Mouse (Mus musculus) E14TG2a.4 (cell line): ENCODE data around the gene Pycr1.

Source experiments
- H3K27me3 ChIP-seq: 2 replicates; pipeline ENCODE4 v1.6.1; 2014; ENCODE audit warnings: low read length, control low read depth; ENCODE audit not compliant: insufficient read depth
- H3K36me3 ChIP-seq: 2 replicates; pipeline ENCODE4 v1.6.1; 2014; ENCODE audit warnings: low read length, control low read depth; ENCODE audit not compliant: insufficient read depth
- H3K4me1 ChIP-seq: replicated peaks from 2 replicates; pipeline ENCODE4 v1.6.1; 2014; ENCODE audit warnings: low read depth, low read length, control low read depth
- H3K4me3 ChIP-seq: replicated peaks from 2 replicates; pipeline ENCODE4 v1.5.1; 2014; ENCODE audit warnings: mild to moderate bottlenecking, low read length
- H3K9me3 ChIP-seq: 2 replicates; pipeline ENCODE4 v1.6.1; 2014; ENCODE audit warnings: low read length, control low read depth
- CTCF ChIP-seq: conservative IDR thresholded peaks from 2 replicates; pipeline ENCODE4 v1.5.1; 2014; ENCODE audit warnings: low read length
- NANOG ChIP-seq: IDR thresholded peaks from 2 replicates; pipeline ENCODE4 v1.6.1; 2014; ENCODE audit warnings: borderline replicate concordance, low read length, mixed read lengths
- POU5F1 ChIP-seq: IDR thresholded peaks from 2 replicates; pipeline ENCODE4 v1.6.1; 2014; ENCODE audit warnings: low read length, borderline replicate concordance

Pycr1 gene

GRCm38 (mm10) chr11:120608241-120609034 is 35.1 kb downstream of the Pycr1 start, which contains the start of gene Npb:
Gene Npb (plus strand): TSS chr11:120608477.
- no peaks in the 10 kb centered on the region for H3K9me3 ChIP-seq

GRCm38 (mm10) chr11:120606764-120607163 is 36.8 kb downstream of the Pycr1 start:
- 0 out of 2 replicates have a peak, but pooled peaks cover 2% of the 10 kb centered on the region for H3K27me3 ChIP-seq
- TF ChIP-seq POU5F1, result no peak
- no peak for TF ChIP-seq NANOG
- no peak for TF ChIP-seq CTCF
- H3K36me3 ChIP-seq, result peaks cover 79% of the 10 kb centered on the region
- H3K4me1 ChIP-seq, result peaks cover 63% of the 10 kb centered on the region
- no peaks in the 10 kb centered on the region for H3K9me3 ChIP-seq
- H3K4me3 ChIP-seq, result 0 out of 2 replicates have a peak overlapping the region, but pooled peaks have one; percentile 13

More at GRCm38 (mm10) chr11:120608241-120609034, 35.1 kb downstream of the Pycr1 start, which contains the start of gene Npb:
- peaks cover 79% of the 10 kb centered on the region for H3K36me3 ChIP-seq
- H3K4me3 ChIP-seq, result peak within 1 kb of the TSS; percentile 72
- peaks cover 73% of the 10 kb centered on the region for H3K4me1 ChIP-seq
- 0 out of 2 replicates have a peak, but pooled peaks cover 2% of the 10 kb centered on the region for H3K27me3 ChIP-seq
- no peak for TF ChIP-seq POU5F1
- no peak for TF ChIP-seq CTCF
- no peak for TF ChIP-seq NANOG

GRCm38 (mm10) chr11:120605667-120606066 is 37.9 kb downstream of the Pycr1 start:
- H3K36me3 ChIP-seq, result peaks cover 78% of the 10 kb centered on the region
- TF ChIP-seq POU5F1 (no peak), NANOG (no peak), CTCF (no peak)
- 0 out of 2 replicates have a peak, but pooled peaks cover 2% of the 10 kb centered on the region for H3K27me3 ChIP-seq
- no peaks in the 10 kb centered on the region for H3K9me3 ChIP-seq
- H3K4me1 ChIP-seq, result peaks cover 54% of the 10 kb centered on the region
- no peak overlapping the region for H3K4me3 ChIP-seq

GRCm38 (mm10) chr11:120603545-120603944 is 40.0 kb downstream of the Pycr1 start:
- TF ChIP-seq POU5F1 (no peak), NANOG (no peak), CTCF (no peak)
- 0 out of 2 replicates have a peak, but pooled peaks cover 2% of the 10 kb centered on the region for H3K27me3 ChIP-seq
- peaks cover 81% of the 10 kb centered on the region for H3K36me3 ChIP-seq
- H3K9me3 ChIP-seq, result no peaks in the 10 kb centered on the region
- H3K4me1 ChIP-seq, result peaks cover 48% of the 10 kb centered on the region
- no peak overlapping the region for H3K4me3 ChIP-seq

GRCm38 (mm10) chr11:120600716-120601115 is 42.9 kb downstream of the Pycr1 start:
- Histone ChIP-seq H3K9me3 (no peaks in the 10 kb centered on the region), H3K27me3 (no peaks in the 10 kb centered on the region), H3K36me3 (peaks cover 82% of the 10 kb centered on the region), H3K4me1 (peaks cover 37% of the 10 kb centered on the region), H3K4me3 (no peak overlapping the region)
- TF ChIP-seq POU5F1, result no peak
- no peak for TF ChIP-seq CTCF
- TF ChIP-seq NANOG, result no peak

GRCm38 (mm10) chr11:120598990-120599549 is 44.5 kb downstream of the Pycr1 start:
- H3K9me3 ChIP-seq, result no peaks in the 10 kb centered on the region

GRCm38 (mm10) chr11:120598283-120598989 is 45.1 kb downstream of the Pycr1 start, which contains the start of the genes Alyref and Anapc11:
Gene Alyref (minus strand): TSS chr11:120598365.
Gene Anapc11 (plus strand): TSS chr11:120598421.
- no peak for TF ChIP-seq CTCF
- TF ChIP-seq POU5F1, result no peak
- TF ChIP-seq NANOG, result no peak
- Histone ChIP-seq H3K4me1 (peaks cover 56% of the 10 kb centered on the region), H3K9me3 (no peaks in the 10 kb centered on the region), H3K27me3 (no peaks in the 10 kb centered on the region), H3K36me3 (peaks cover 82% of the 10 kb centered on the region), H3K4me3 (peak within 1 kb of the TSS; percentile 96)

More at GRCm38 (mm10) chr11:120598990-120599549, 44.5 kb downstream of the Pycr1 start:
- TF ChIP-seq CTCF, result no peak
- TF ChIP-seq NANOG, result no peak
- no peak for TF ChIP-seq POU5F1
- H3K4me3 ChIP-seq, result peak overlapping the region; percentile 96
- peaks cover 51% of the 10 kb centered on the region for H3K4me1 ChIP-seq
- peaks cover 82% of the 10 kb centered on the region for H3K36me3 ChIP-seq
- H3K27me3 ChIP-seq, result no peaks in the 10 kb centered on the region
